Comparison of ENCODE assay signal across 8 mouse cellular contexts in the genomic region with DNA sequence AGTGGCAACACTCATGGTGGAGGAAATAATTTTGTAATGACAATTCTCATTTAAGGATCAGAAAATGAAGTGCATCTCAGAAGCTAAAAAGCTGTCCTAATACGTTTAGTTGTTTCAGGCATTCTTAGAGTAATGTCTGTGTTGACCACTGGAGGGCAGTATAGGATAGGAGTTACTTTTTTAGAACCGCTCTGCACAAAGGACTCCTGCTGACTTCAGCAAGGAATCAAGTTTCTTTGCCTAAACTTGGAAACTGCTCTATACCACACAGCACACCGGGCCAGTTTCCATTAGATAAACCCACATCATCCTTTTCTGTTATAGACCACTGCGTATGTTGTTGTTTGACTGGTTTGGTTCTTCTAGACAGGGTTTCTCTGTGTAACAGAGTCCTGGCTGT. TPM values are rescaled to one million over a fixed set of nuclear protein-coding genes. Genes with fewer than 3 reads are reported as not detected.
DNase-seq lines count a peak whose midpoint lies in the region; ATAC-seq lines count a peak whose summit lies in the region.

No protein-coding gene starts in this region.

- H3K27me3 ChIP-seq in heart, embryonic 11.5 days (ENCODE audit: control insufficient read depth, insufficient read depth, low read length) = no peaks in the 10 kb centered on the region
- no peaks in the 10 kb centered on the region for H3K27me3 ChIP-seq in embryonic facial prominence, embryonic 14.5 days (replicated peaks; ENCODE audit: control insufficient read depth, insufficient read depth, low read length)
- H3K27me3 ChIP-seq in hindbrain, embryonic 11.5 days (ENCODE audit: control insufficient read depth, insufficient read depth, low read length) = no peaks in the 10 kb centered on the region

- no peaks in the 10 kb centered on the region for H3K9me3 ChIP-seq in heart, embryonic 11.5 days (replicated peaks; ENCODE audit: control insufficient read depth, low read length)
- no peaks in the 10 kb centered on the region for H3K9me3 ChIP-seq in embryonic facial prominence, embryonic 14.5 days (ENCODE audit: control insufficient read depth, low read length)
- H3K9me3 ChIP-seq in hindbrain, embryonic 11.5 days (ENCODE audit: control insufficient read depth, low read length) = no peaks in the 10 kb centered on the region

- peak; percentile 85 for DNase-seq in heart, adult 11 months
- peak; percentile 93 for DNase-seq in embryonic facial prominence, embryonic 14.5 days (ENCODE audit: low spot score)
- DNase-seq in hindbrain, embryonic 11.5 days (ENCODE audit: low spot score) = peak; percentile 81
- DNase-seq in layer of hippocampus, adult 8-10 months (ENCODE audit: low spot score in 2 of 2) = peak; percentile 29 to 58
- peak; percentile 73 for DNase-seq in lung, postnatal 14 days
- DNase-seq in skeletal muscle tissue, adult 2 months (ENCODE audit: low read depth, low spot score) = peak; percentile 73

- no peak overlapping the region for H3K4me2 ChIP-seq in heart, embryonic 11.5 days
- H3K4me2 ChIP-seq in embryonic facial prominence, embryonic 14.5 days (ENCODE audit: low read depth, low read length) = no peak overlapping the region
- H3K4me2 ChIP-seq in hindbrain, embryonic 11.5 days (replicated peaks; ENCODE audit: low read depth, low read length) = no peak overlapping the region

- ATAC-seq in heart, embryonic 11.5 days (replicated peaks; ENCODE audit: insufficient number of reproducible peaks, low FRiP score, low TSS enrichment) = no peak
- ATAC-seq in activated CD4-positive, CD25-positive, alpha-beta regulatory T cell, adult 4 months = peak; percentile 80
- peak; percentile 76 for ATAC-seq in embryonic facial prominence, embryonic 14.5 days (ENCODE audit: low read depth)
- peak; percentile 63 for ATAC-seq in hindbrain, embryonic 11.5 days (ENCODE audit: low FRiP score)

- no peaks in the 10 kb centered on the region for H3K4me1 ChIP-seq in heart, embryonic 11.5 days (ENCODE audit: control insufficient read depth, insufficient read depth, low read length)
- no peaks in the 10 kb centered on the region for H3K4me1 ChIP-seq in embryonic facial prominence, embryonic 14.5 days (ENCODE audit: control insufficient read depth, insufficient read depth, low read length)
- H3K4me1 ChIP-seq in hindbrain, embryonic 11.5 days (replicated peaks; ENCODE audit: control insufficient read depth, insufficient read depth, low read length) = no peaks in the 10 kb centered on the region

- no peak overlapping the region for H3K27ac ChIP-seq in heart, embryonic 11.5 days (ENCODE audit: low read depth, low read length)
- no peak overlapping the region for H3K27ac ChIP-seq in embryonic facial prominence, embryonic 14.5 days (replicated peaks; ENCODE audit: low read depth, low read length)
- no peak overlapping the region for H3K27ac ChIP-seq in hindbrain, embryonic 11.5 days (ENCODE audit: low read depth, low read length)

- H3K9ac ChIP-seq in heart, embryonic 11.5 days (ENCODE audit: low read depth, low read length) = no peak overlapping the region
- H3K9ac ChIP-seq in embryonic facial prominence, embryonic 14.5 days (ENCODE audit: low read depth, low read length) = no peak overlapping the region
- no peak overlapping the region for H3K9ac ChIP-seq in hindbrain, embryonic 11.5 days (ENCODE audit: low read depth, low read length)

- 23% methylated on average over 4 of the region's 4 CpGs for WGBS in heart, embryonic 11.5 days (ENCODE audit: insufficient replicate concordance)
- WGBS in embryonic facial prominence, embryonic 14.5 days = 20% methylated on average over 4 of the region's 4 CpGs
- WGBS in hindbrain, embryonic 11.5 days = 30% methylated on average over 4 of the region's 4 CpGs

- H3K36me3 ChIP-seq in heart, embryonic 11.5 days (ENCODE audit: control insufficient read depth, insufficient read depth, low read length) = no peaks in the 10 kb centered on the region
- H3K36me3 ChIP-seq in embryonic facial prominence, embryonic 14.5 days (ENCODE audit: control insufficient read depth, insufficient read depth, low read length) = no peaks in the 10 kb centered on the region
- H3K36me3 ChIP-seq in hindbrain, embryonic 11.5 days (ENCODE audit: control insufficient read depth, insufficient read depth, low read length) = no peaks in the 10 kb centered on the region

- no peak overlapping the region for H3K4me3 ChIP-seq in heart, embryonic 11.5 days (ENCODE audit: low read depth, low read length)
- H3K4me3 ChIP-seq in embryonic facial prominence, embryonic 14.5 days (ENCODE audit: low read depth, low read length) = no peak overlapping the region
- H3K4me3 ChIP-seq in hindbrain, embryonic 11.5 days (ENCODE audit: low read depth, low read length) = no peak overlapping the region

RNA-seq across cellular contexts. Expression of gene Sf3b5, which starts 11.4 kb away (rescaled TPM):
- 37.6 and 37.9 TPM in 2 replicates for polyA plus RNA-seq in heart, embryonic 11.5 days (2014; fragmentation: Nextera tagmentation; extraction: Ambion mirVana)
- 10 to 100 TPM; 33.3 to 37.8 TPM for polyA plus RNA-seq in activated CD4-positive, CD25-positive, alpha-beta regulatory T cell, adult 4 months (2017; shearing (Covaris generic))
- 39.8 and 42.7 TPM in 2 replicates for polyA plus RNA-seq in embryonic facial prominence, embryonic 14.5 days (2014; fragmentation: Nextera tagmentation; extraction: Ambion mirVana)
- 38.3 and 40.7 TPM in 2 replicates for polyA plus RNA-seq in hindbrain, embryonic 11.5 days (2014; fragmentation: Nextera tagmentation; extraction: Ambion mirVana)
- 1 to 10 TPM; 6.7 to 9.4 (median 7.5) TPM for total RNA-seq in layer of hippocampus, adult 8-10 months (2022)

RNA-seq across cellular contexts. Expression of gene Plagl1, which starts 43.7 kb away (rescaled TPM):
- polyA plus RNA-seq in heart, embryonic 11.5 days (2014; fragmentation: Nextera tagmentation; extraction: Ambion mirVana) = 277 and 328 TPM in 2 replicates
- polyA plus RNA-seq in activated CD4-positive, CD25-positive, alpha-beta regulatory T cell, adult 4 months (2017; shearing (Covaris generic)) = 1 to 10 TPM; 1.8 to 2.2 TPM
- 391 and 411 TPM in 2 replicates for polyA plus RNA-seq in embryonic facial prominence, embryonic 14.5 days (2014; fragmentation: Nextera tagmentation; extraction: Ambion mirVana)
- 94.8 and 98.9 TPM in 2 replicates for polyA plus RNA-seq in hindbrain, embryonic 11.5 days (2014; fragmentation: Nextera tagmentation; extraction: Ambion mirVana)
- 10 to 100 TPM; 22.2 to 28.7 (median 28.1) TPM for total RNA-seq in layer of hippocampus, adult 8-10 months (2022)

RNA-seq across cellular contexts. Expression of gene Stx11, which starts 52.5 kb away (rescaled TPM):
- 5.3 and 5.5 TPM in 2 replicates for polyA plus RNA-seq in heart, embryonic 11.5 days (2014; fragmentation: Nextera tagmentation; extraction: Ambion mirVana)
- 10 to 100 TPM; 18.9 to 19.6 TPM for polyA plus RNA-seq in activated CD4-positive, CD25-positive, alpha-beta regulatory T cell, adult 4 months (2017; shearing (Covaris generic))
- 3.8 and 5.4 TPM in 2 replicates for polyA plus RNA-seq in embryonic facial prominence, embryonic 14.5 days (2014; fragmentation: Nextera tagmentation; extraction: Ambion mirVana)
- polyA plus RNA-seq in hindbrain, embryonic 11.5 days (2014; fragmentation: Nextera tagmentation; extraction: Ambion mirVana) = 1.4 and 2.7 TPM in 2 replicates
- total RNA-seq in layer of hippocampus, adult 8-10 months (2022) = under 1 TPM; 0.13 to 0.61 (median 0.26) TPM

Comparison
In these comparisons a context has a peak if more than half of its experiments do, and no peak if none do; other contexts are left out.
1. RNA of gene Plagl1, which starts 43.7 kb away (polyA plus RNA-seq): 391 to 411 TPM in embryonic facial prominence, embryonic 14.5 days, 277 to 328 TPM in heart, embryonic 11.5 days and 94.8 to 98.9 TPM in hindbrain, embryonic 11.5 days; 1.8 to 2.2 TPM in activated CD4-positive, CD25-positive, alpha-beta regulatory T cell, adult 4 months; every median in the first group is over 10 times any median in the second.
2. Peak in every context shown above with its lines, with median percentiles within 50 percentile points of each other: DNase-seq.